Mouse (Mus musculus) megakaryocyte, embryonic 14.5 days (primary cell): Measurements from ENCODE around the gene Snap47. TPM values are rescaled to one million over a fixed set of nuclear protein-coding genes. Genes with fewer than 3 reads are reported as not detected.

Experiments
- H3K27me3 ChIP-seq: replicated peaks from 2 replicates; pipeline ENCODE3; 2012; ENCODE audit warnings: inconsistent platforms
- H3K36me3 ChIP-seq: replicated peaks from 2 replicates; pipeline ENCODE3; 2012; ENCODE audit warnings: low read length, inconsistent platforms, mixed read lengths
- H3K4me1 ChIP-seq: 2 replicates; pipeline ENCODE4 v1.6.1; 2012; ENCODE audit warnings: inconsistent platforms
- H3K4me3 ChIP-seq: replicated peaks from 2 replicates; pipeline ENCODE3; 2012; ENCODE audit warnings: moderate library complexity, mild to moderate bottlenecking, inconsistent platforms
- H3K9me3 ChIP-seq: 2 replicates; pipeline ENCODE4 v1.6.1; 2012; ENCODE audit warnings: inconsistent platforms
- FLI1 ChIP-seq: IDR thresholded peaks from 2 replicates; pipeline ENCODE4 v1.6.1; 2012; ENCODE audit warnings: low read length, inconsistent platforms, mixed read lengths
- GATA1 ChIP-seq: IDR thresholded peaks from 3 replicates; pipeline ENCODE4 v1.6.1; 2012; ENCODE audit warnings: mixed read lengths, low read length, inconsistent platforms, borderline replicate concordance
- polyA plus RNA-seq: library from polyadenylated mRNA; stranded (reverse); fragments of >175 nt; gene quantifications from 2 replicates; pipeline ENCODE4 v1.2.3, GENCODE M21; 2012; ENCODE audit warnings: low replicate concordance; ENCODE audit not compliant: insufficient read depth

Gene Snap47
- polyA plus RNA-seq, 1 experiment: 18.6 TPM

GRCm38 (mm10) chr11:59400876-59401275 is 50.1 kb downstream of the Snap47 start:
- Histone ChIP-seq H3K9me3 (no peaks in the 10 kb centered on the region; the same call in 1 of the 2 replicates), H3K4me1 (peaks cover 57% of the 10 kb centered on the region), H3K27me3 (peaks cover 85% of the 10 kb centered on the region), H3K4me3 (no peak overlapping the region), H3K36me3 (peaks cover 31% of the 10 kb centered on the region)
- TF ChIP-seq GATA1 (no peak), FLI1 (no peak)

DNA sequence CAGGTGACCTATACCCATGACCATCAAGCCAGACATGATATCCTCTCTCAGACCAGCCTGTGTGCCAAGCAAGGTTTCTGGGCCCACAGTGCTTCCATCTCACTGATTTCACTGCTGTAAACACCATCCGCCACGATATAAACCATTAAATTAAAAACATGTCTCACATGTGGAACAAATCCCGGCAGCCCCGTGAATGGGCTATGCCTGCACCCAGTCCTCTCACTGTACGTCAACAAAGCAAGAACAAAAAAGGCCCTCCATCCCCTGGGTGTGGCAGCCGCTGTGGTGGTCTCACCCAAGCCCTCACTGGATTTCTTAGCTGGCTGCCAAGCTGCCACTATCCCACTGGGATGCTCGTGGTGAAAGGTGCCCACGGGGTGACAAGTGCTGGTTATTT is 51.2 kb downstream of the Snap47 start:
- Histone ChIP-seq H3K4me1 (peaks cover 57% of the 10 kb centered on the region), H3K36me3 (peaks cover 23% of the 10 kb centered on the region), H3K27me3 (peaks cover 84% of the 10 kb centered on the region), H3K9me3 (peaks cover 5% of the 10 kb centered on the region), H3K4me3 (no peak overlapping the region)
- TF ChIP-seq FLI1: no peak
- no peak for TF ChIP-seq GATA1

GRCm38 (mm10) chr11:59397536-59398371 is 53.2 kb downstream of the Snap47 start:
- Histone ChIP-seq H3K4me3 (peak overlapping the region; percentile 78), H3K4me1 (peaks cover 50% of the 10 kb centered on the region), H3K9me3 (peaks cover 7% of the 10 kb centered on the region), H3K36me3 (peaks cover 8% of the 10 kb centered on the region), H3K27me3 (peaks cover 84% of the 10 kb centered on the region)
- TF ChIP-seq FLI1 (no peak), GATA1 (no peak)

- H3K36me3 ChIP-seq: peaks cover 4% of the 10 kb centered on the region
- TF ChIP-seq FLI1: no peak
- TF ChIP-seq GATA1: no peak
- H3K9me3 ChIP-seq: peaks cover 7% of the 10 kb centered on the region
- H3K4me3 ChIP-seq: no peak overlapping the region
- H3K4me1 ChIP-seq: peaks cover 41% of the 10 kb centered on the region
- peaks cover 82% of the 10 kb centered on the region for H3K27me3 ChIP-seq
Measured at GRCm38 (mm10) chr11:59394451-59394850, 56.5 kb downstream of the Snap47 start.

GRCm38 (mm10) chr11:59393591-59393990 is 57.4 kb downstream of the Snap47 start:
- Histone ChIP-seq H3K4me3 (no peak overlapping the region), H3K4me1 (peaks cover 40% of the 10 kb centered on the region), H3K27me3 (peaks cover 78% of the 10 kb centered on the region), H3K9me3 (peaks cover 7% of the 10 kb centered on the region), H3K36me3 (peaks cover 4% of the 10 kb centered on the region)
- no peak for TF ChIP-seq GATA1
- no peak for TF ChIP-seq FLI1

GRCm38 (mm10) chr11:59392300-59392699 is 58.7 kb downstream of the Snap47 start:
- TF ChIP-seq GATA1 (no peak), FLI1 (no peak)
- H3K36me3 ChIP-seq: peaks cover 4% of the 10 kb centered on the region
- H3K27me3 ChIP-seq: peaks cover 75% of the 10 kb centered on the region
- H3K4me1 ChIP-seq: peaks cover 38% of the 10 kb centered on the region
- no peak overlapping the region for H3K4me3 ChIP-seq
- H3K9me3 ChIP-seq: peaks cover 7% of the 10 kb centered on the region

DNA sequence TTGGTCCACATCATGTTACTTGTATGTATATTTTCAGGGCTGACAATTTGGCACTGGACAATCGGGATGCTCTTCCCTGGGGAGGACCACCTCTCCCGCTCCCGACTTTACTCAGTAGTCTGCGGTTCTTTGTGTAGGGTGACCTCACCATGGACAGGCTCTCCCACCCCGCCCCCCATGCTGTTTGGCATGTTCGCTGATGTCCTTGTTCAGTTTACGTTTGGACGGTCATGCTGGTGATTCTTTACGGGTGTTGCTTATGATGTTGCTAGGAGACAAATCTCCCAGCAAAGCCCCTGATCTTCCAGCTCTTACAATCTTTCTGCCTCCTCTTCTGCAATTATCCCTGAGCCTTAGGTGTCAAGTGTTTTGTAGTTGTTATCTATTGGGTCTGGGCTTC is 60.5 kb downstream of the Snap47 start:
- no peak overlapping the region for H3K4me3 ChIP-seq
- TF ChIP-seq GATA1 (no peak), FLI1 (no peak)
- H3K36me3 ChIP-seq: no peaks in the 10 kb centered on the region
- peaks cover 75% of the 10 kb centered on the region for H3K27me3 ChIP-seq
- H3K9me3 ChIP-seq: peaks cover 7% of the 10 kb centered on the region
- peaks cover 31% of the 10 kb centered on the region for H3K4me1 ChIP-seq

DNA sequence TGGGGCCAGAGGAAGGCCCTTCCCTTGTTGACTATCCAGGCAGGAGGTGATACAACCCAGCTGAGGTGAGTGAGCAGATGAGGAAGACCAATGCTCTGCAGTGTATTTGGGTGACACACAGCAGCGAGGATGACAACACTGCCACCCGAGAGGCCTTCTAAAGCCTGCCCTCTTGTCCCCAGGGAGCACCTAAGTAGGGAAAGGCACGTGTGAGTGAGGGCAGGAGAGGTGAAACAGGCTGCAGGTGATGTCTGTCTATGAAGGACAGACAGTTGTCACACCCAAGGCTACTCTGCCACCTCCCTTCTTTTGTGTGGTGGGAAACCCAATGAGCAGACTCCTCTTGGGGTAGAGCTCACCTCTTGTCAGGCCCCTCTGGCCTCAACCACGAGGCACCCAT is 61.4 kb downstream of the Snap47 start:
- Histone ChIP-seq H3K4me1 (peaks cover 38% of the 10 kb centered on the region), H3K4me3 (no peak overlapping the region), H3K27me3 (peaks cover 75% of the 10 kb centered on the region), H3K9me3 (peaks cover under 1% of the 10 kb centered on the region), H3K36me3 (no peaks in the 10 kb centered on the region)
- TF ChIP-seq FLI1 (no peak), GATA1 (no peak)

DNA sequence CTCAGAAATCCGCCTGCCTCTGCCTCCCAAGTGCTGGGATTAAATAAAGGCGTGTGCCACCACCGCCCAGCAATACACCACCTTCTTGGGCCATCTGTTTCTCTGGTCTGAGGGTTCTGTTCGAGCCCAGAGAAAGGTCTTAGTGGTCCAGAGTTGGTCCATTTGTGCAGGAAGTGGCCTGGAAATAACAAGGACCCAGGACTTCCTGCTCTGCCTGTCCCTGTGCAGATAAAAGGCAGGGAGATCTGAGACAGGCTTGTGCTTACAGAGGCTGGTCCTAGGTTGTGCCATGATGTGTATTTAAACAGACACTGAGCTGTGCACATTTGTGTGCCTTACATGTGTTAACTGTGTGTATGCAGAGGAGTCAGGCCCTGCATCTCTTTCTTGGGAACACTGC is 62.2 kb downstream of the Snap47 start:
- no peak overlapping the region for H3K4me3 ChIP-seq
- peaks cover 44% of the 10 kb centered on the region for H3K4me1 ChIP-seq
- no peaks in the 10 kb centered on the region for H3K36me3 ChIP-seq
- TF ChIP-seq FLI1 (no peak), GATA1 (no peak)
- H3K27me3 ChIP-seq: peaks cover 78% of the 10 kb centered on the region
- no peaks in the 10 kb centered on the region for H3K9me3 ChIP-seq

DNA sequence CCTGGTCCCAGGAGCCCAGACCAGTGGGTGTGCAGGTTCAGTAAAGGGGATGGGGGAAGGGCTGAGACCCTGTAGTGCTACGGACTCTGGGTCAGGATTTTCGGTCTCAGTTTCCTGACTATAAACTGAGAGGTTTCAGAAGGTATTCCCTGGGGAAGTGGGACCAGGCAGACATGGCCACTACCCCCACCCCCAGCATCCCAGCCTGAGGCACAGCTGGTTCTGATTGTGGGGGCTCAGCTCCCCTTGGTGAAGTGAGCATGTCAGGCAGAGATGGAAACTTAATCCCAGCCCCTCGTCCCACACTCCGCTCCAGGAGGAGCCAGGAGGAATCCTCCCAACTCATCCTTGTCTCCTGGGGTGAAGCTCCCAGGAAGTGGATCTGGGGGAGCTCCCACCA is 63.5 kb downstream of the Snap47 start:
- no peak overlapping the region for H3K4me3 ChIP-seq
- no peak for TF ChIP-seq FLI1
- no peak for TF ChIP-seq GATA1
- no peaks in the 10 kb centered on the region for H3K9me3 ChIP-seq
- H3K27me3 ChIP-seq: peaks cover 80% of the 10 kb centered on the region
- peaks cover 44% of the 10 kb centered on the region for H3K4me1 ChIP-seq
- no peaks in the 10 kb centered on the region for H3K36me3 ChIP-seq
